Mouse (Mus musculus) fat pad, adult 2 months (tissue): ENCODE results near the gene Tmco4.
"Not testable (repeated sequence)": the region's sequence is repeated elsewhere in the genome, so short reads cannot be mapped to it uniquely, and the experiment has no call there.

Source experiments
- DNase-seq: peaks from one replicate; pipeline ENCODE4 v3.0.0-alpha.2; 2011; ENCODE audit warnings: low read depth, low spot score; ENCODE audit errors: extremely low read depth

Tmco4 gene

DNA sequence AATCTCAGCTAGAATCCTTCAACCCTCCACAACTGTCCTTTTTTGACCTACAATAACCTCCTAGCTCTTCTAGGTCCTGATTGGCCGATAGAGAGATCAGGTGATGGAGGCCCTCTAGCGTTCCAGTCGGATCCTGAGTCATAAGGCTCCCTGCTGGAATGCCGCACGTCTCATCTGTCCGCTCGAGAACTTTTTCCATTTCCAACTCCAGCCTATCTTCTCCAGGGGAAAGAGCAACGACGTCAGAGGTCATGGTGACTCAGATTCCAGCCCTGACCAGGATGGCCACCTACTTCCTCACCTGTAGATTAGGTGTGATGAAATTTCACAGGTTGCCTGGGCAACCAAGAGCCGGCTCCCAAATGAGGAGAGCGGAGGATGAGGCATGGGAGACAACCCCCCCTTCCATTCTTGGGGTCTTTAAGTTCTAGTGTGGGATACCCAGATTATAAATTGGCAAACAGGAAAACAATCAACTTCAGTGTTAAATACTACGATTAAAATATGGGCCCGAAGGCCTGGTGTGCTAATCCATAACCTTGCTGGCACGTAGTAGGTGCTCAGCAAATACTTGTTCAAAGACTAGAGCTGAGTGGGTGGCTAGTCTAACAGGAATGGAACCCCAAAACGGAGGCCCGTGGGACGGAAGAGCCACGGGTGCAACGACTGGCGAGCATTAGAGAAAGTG, 405 bp upstream of the Tmco4 start:
- DNase-seq, result peak; percentile 77

DNA sequence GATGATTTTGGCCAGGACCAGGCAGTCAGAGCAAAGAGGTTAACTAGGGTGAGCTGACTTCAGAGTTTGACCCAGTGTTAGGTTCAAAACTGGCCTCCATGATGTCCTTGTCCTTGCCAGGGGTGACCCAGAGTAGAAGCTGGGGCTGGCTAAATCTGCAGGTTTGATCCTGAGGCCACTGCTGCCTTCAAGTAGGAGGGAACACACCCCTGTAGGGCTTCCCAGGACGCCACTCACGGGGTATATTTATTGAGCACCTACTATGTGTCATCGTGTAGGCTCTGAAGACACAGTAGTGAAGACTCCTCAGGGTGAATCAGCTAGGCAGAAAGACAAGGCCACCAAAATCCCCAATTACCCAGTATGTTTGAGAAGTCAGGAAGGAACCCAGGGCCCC, 1.0 kb downstream of the Tmco4 start:
- no peak for DNase-seq

DNA sequence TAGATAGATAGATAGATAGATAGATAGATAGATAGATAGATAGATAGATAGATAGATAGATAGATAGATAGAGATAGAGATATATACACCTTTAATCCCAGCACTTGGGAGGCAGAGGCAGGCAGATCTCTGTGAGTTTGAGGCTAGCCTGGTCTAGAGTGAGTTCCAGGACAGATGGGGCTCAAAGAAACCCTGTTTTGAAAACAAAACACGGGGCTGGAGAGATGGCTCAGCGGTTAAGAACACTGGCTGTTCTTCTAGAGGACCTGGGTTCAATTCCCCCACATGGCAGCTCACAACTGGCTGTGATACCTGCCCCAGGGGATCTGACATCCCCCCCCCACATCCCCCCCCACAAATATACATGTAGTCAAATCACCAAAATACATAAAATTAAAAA, 1.9 kb downstream of the Tmco4 start:
- not testable (repeated sequence) for DNase-seq

DNA sequence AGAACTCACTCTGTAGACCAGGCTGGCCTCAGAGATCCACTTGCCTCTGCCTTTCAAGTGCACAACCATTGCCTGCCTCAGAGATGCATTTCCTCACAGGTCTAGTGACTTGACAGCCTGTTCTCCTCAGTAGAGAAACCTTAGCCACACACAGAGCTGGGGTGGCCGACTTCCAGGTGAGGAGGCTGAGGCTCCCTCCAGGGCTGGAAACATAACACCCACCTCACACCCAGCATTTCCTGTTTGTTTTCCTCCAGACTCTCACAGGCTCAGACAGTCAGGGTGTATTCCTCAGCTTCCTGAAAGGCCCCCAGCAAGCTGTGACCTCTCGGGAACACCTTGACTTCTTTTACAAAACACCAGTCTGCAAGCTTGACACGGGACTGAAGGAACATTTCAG, 2.5 kb downstream of the Tmco4 start:
- no peak for DNase-seq

- no peak for DNase-seq
Measured at GRCm38 (mm10) chr4:138976046-138976445, 3.4 kb downstream of the Tmco4 start.

DNA sequence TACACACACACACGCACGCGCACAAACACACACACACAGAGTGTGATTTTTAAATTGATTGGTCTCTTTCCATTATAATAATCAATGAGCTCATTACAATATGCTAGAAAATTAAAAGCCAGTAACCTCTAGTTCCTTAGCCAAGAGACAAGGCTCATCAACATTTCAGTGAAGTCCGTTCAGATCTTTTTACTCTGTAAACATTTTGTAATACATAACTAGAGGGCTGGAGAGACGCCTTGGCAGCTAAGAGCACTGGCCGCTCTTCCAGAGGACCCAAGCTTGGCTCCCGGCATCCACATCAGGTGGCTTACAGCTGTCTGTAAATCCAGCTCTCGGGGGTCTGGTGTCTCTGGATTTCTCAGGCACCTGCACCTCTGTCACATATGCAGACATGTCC, 7.3 kb downstream of the Tmco4 start:
- DNase-seq, result no peak

- DNase-seq, result no peak
Measured at GRCm38 (mm10) chr4:138980771-138981420, 8.2 kb downstream of the Tmco4 start.

DNA sequence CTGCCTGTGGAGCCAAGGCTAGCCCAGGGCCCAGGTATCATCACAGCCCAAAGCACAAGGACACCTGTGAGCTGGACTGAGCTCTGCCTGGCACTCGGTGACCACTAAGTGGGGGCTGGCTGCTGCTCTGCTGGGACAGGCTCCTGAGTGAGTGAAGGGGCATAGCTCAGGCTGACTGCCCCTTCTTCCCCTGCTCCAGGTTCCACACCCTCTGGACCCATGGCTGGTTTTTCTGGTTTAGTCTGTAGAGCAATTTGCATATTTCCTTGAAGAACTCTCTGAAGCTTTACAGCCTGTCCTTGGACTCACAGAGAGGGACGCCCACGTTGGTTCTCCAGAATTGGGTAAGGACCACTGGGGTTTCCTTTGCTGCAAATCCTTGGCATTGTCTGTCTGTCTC, 10.7 kb downstream of the Tmco4 start:
- DNase-seq, result no peak

DNA sequence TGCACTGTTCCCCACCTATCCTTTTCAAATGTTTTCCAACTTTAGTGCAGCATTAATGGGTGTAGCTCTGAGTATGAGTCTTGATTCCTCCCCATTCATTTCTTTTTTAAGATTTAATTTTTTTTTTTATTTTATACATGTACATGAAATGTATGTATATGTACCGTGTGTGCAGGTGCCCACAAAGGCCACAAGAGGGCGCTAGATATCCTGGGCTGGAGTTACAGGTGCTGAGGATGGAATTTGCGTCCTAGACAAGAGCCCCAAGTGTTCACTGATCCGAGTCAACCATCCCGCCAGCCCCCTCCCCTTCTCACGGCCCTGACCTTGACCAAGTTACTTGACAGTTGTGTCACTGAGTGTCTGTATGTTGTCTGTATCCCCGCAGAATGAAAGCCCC, 12.1 kb downstream of the Tmco4 start:
- DNase-seq, result no peak

GRCm38 (mm10) chr4:138986280-138986679, 13.6 kb downstream of the Tmco4 start:
- no peak for DNase-seq

DNA sequence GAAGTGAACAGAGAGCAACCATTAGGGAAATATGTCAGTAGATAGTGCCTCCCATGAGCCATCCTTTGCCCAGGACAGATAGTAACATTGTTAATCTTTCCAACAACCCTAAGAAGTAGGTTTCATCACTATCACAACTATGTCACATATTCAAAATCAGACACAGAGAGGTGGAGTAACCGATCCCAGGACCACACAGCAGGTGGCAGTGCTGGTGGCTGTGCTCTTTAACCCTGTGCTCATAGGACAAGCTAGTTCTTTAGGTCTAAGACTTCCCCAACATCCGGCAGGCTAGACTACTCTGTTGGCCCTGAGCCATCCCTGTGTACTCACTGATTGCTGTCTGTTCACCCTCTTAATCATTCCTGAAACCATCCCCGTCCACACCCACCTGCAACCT, 21.7 kb downstream of the Tmco4 start:
- no peak for DNase-seq

DNA sequence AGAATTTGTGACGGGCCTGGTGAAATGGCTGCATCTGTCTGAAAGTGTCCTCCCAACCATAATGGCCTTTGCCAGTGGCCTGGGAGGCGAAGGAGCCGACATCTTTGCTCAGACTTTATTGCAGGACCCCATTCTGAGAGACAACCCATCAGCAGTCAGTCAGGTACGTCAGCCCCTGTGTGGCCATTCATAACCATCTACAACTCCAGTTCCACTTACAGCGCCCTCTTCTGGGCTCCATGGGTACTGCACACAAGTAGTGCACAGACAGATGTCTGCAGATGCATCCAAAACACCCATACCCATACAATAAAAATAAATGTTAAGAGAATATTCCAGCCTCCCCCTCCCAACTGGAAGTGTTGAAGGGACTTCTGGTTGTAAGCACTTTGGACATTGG, 23.7 kb downstream of the Tmco4 start:
- no peak for DNase-seq

- DNase-seq, result no peak
Measured at GRCm38 (mm10) chr4:138997121-138997520, 24.4 kb downstream of the Tmco4 start.

DNA sequence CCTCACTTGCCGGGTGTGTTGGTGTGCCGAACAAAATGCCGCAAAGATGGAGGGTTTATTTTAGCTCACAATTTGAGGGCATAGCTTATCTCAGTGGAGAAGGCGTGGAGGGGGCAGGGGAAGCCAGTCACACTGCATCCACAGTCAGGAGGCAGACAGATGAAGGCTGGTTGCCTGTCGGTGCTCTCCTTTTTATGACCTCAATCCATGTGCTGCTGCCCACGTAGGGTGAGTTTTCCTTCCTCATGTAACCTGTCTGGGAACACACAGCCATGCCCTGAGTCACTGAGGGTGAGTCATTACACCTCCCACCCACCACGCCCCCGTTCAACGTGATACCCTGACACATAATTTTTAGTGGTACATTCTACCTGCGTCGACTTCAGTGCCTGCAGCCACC, 25.9 kb downstream of the Tmco4 start:
- peak; percentile 50 for DNase-seq

DNA sequence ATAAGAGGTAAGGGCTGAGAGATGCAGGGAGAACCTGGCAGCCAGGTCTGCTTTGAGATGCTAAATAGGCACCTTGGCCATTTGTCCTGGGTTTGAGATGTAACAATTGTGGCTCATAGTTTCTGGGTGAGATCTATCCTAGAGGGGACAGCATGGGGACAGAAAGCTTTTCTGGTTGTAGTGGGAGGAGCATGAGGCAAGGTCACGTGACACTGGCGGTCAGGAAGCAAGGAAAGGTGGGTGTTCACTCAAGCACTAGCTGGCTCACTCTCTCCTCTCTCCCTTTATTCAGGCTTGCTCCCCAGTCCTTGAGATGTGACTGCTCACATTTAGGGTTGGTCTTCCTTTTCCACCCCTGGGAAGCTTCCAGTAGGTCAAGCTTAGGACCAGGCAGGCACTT, 28.3 kb downstream of the Tmco4 start:
- DNase-seq, result no peak

GRCm38 (mm10) chr4:139001433-139001832, 28.7 kb downstream of the Tmco4 start:
- DNase-seq, result no peak

GRCm38 (mm10) chr4:139004067-139004466, 31.4 kb downstream of the Tmco4 start:
- DNase-seq, result no peak

DNA sequence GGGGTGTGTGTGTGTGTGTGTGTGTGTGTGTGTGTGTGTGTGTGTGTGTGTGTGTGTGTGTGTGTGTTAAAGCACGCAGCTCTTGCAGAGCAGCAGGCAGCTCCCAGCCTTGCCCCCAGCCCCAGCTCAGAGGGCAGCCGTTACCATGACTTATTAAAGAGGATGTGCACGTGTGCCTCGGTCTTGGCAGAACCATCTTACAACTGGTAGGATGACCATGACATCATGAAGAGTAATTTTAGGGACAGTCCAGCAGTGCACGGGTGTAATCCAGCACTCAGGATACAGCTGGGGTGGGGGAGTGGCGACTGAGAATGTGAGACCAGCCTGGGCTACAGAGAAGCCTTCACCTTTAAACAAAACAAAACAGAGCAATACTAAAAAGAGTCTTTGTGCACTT, 32.5 kb downstream of the Tmco4 start:
- DNase-seq, result no peak

- DNase-seq, result no peak
Measured at GRCm38 (mm10) chr4:139007353-139007752, 34.7 kb downstream of the Tmco4 start.

GRCm38 (mm10) chr4:139007981-139008536, 35.4 kb downstream of the Tmco4 start:
- no peak for DNase-seq

GRCm38 (mm10) chr4:139011201-139011702, 38.6 kb downstream of the Tmco4 start:
- no peak for DNase-seq

- peak; percentile 37 for DNase-seq
Measured at GRCm38 (mm10) chr4:139013281-139013680, 40.6 kb downstream of the Tmco4 start.
